Mouse (Mus musculus): ENCODE data around the gene Mapt. TPM values are rescaled to one million over a fixed set of nuclear protein-coding genes. Genes with fewer than 3 reads are reported as not detected.
A peak's percentile ranks its signal among the peaks of the same experiment; 100 is the strongest.
"Not testable (repeated sequence)": the region's sequence is repeated elsewhere in the genome, so short reads cannot be mapped to it uniquely, and the experiment has no call there.

Mapt gene
- polyA plus RNA-seq, 1 experiment from 2014 or later, result 17.0 TPM

DNA sequence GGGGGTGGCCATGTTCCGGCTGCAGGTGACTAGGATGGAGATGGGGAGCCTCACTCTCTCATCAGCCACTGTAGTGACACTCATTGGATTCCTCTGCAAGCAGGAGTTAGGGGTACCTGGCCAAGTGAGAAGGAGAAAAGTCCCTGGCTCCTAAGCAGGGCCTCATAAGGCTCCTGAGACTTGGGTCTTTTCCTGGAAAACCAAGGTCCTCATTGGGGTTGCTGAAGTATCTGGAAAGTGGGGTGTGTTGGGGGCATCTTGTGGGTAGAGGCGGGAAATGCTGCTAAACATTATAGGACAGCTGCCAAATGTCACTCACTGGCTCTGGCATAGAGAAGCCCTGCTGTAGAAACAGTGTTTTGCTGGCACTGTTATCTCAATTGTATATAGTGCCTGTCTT, 4.7 kb downstream of the Mapt start:
- Histone ChIP-seq H3K27ac (no peak overlapping the region), H3K4me2 (replicated peaks) (no peak overlapping the region), H3K4me3 (replicated peaks) (no peak overlapping the region), H3K9me3 (no peaks in the 10 kb centered on the region), H3K27me3 (replicated peaks) (peaks cover 52% of the 10 kb centered on the region), H3K9ac (no peak overlapping the region), H3K4me1 (replicated peaks) (peaks cover 17% of the 10 kb centered on the region), H3K36me3 (no peaks in the 10 kb centered on the region)
- ATAC-seq, result no peak
- 71% methylated on average over 2 of the region's 2 CpGs for WGBS

DNA sequence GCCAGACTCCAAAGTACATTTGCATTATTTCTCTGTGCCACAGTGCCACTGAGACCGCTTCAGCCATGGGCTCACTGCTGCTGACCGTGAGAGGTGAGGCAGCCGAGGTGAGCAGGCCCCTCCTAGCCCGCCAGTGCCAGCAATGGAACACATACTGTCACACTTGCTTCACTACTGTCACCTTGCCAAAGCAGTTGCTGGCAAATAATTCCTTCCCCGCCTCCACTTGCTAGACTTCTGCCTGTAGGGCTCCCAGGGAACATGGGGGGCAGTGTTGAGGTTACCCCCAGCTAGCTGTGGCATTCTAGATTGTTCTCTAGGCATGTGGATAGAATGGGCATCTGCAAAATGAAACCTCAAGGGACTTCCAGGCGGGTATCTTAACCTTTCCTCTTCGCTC, 6.0 kb downstream of the Mapt start:
- Histone ChIP-seq H3K4me3 (replicated peaks) (no peak overlapping the region), H3K9me3 (no peaks in the 10 kb centered on the region), H3K4me2 (replicated peaks) (no peak overlapping the region), H3K9ac (no peak overlapping the region), H3K36me3 (no peaks in the 10 kb centered on the region), H3K27ac (no peak overlapping the region), H3K27me3 (replicated peaks) (peaks cover 43% of the 10 kb centered on the region), H3K4me1 (replicated peaks) (peaks cover 8% of the 10 kb centered on the region)
- WGBS, result 67% methylated on average over 7 of the region's 7 CpGs
- no peak for ATAC-seq

DNA sequence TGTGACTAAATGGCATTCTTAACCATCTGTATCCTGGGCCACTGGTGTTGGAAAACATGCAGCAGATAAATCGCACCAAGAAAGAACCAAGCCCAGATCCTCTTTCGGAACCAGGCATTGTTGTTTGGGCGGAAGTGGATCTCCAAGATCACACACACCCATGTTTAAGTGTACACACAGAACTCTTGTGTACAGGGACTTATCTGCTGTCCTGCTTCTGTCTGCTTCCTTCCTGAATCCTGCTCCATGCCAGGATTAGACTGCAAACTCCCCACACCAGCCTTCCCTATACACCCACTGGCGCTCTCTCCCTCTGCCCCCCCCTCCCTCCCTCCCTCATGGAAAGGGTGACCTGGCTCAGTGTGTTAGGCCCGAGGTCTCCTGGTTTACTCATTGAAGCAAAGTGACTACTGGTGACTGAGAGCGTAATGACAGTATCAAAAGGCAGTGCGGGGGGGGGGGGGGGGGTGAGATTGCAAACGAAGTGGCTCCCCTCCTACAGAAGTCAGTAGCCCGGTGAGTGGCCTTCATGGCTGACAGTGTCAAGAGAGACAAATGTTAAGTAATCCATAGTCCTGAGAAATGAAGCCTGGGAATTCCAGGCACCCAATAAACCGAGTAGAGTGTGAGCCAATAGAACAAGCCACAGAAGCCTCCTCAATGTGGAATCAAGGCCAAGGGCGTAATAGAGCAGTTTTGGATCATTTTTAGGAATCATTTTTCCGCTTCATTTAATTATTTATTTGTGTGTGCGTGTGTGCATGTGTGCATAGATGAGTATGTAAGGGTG, 7.0 kb downstream of the Mapt start:
- H3K4me1 ChIP-seq (replicated peaks), result no peaks in the 10 kb centered on the region; the same call in 1 of the 2 replicates
- ATAC-seq, result no peak
- H3K9ac ChIP-seq, result no peak overlapping the region
- no peak overlapping the region for H3K4me3 ChIP-seq (replicated peaks)
- no peaks in the 10 kb centered on the region for H3K9me3 ChIP-seq
- H3K27me3 ChIP-seq (replicated peaks), result peaks cover 34% of the 10 kb centered on the region
- no peak overlapping the region for H3K4me2 ChIP-seq (replicated peaks)
- H3K27ac ChIP-seq, result no peak overlapping the region
- no peaks in the 10 kb centered on the region for H3K36me3 ChIP-seq
- WGBS, result 58% methylated on average over 13 of the region's 13 CpGs

DNA sequence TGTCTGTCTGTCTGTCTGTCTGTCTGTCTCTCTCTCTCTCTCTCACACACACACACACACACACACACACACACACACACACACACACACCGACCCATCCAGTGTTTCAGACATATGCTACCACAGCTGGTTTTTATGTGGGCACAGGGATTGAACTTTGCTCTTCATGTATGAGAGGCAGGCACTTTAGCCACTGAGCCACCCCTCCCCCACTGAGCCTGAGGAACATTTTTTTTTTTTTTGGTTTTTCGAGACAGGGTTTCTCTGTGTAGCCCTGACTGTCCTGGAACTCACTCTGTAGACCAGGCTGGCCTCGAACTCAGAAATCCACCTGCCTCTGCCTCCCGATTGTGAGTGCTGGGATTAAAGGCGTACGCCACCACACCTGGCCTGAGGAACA, 14.3 kb downstream of the Mapt start:
- not testable (repeated sequence) for ATAC-seq; H3K4me2 ChIP-seq (replicated peaks); H3K36me3 ChIP-seq; H3K27me3 ChIP-seq (replicated peaks); H3K9me3 ChIP-seq; H3K27ac ChIP-seq; H3K4me3 ChIP-seq (replicated peaks); H3K4me1 ChIP-seq (replicated peaks); H3K9ac ChIP-seq
- WGBS, result 78% methylated on average over 6 of the region's 6 CpGs

DNA sequence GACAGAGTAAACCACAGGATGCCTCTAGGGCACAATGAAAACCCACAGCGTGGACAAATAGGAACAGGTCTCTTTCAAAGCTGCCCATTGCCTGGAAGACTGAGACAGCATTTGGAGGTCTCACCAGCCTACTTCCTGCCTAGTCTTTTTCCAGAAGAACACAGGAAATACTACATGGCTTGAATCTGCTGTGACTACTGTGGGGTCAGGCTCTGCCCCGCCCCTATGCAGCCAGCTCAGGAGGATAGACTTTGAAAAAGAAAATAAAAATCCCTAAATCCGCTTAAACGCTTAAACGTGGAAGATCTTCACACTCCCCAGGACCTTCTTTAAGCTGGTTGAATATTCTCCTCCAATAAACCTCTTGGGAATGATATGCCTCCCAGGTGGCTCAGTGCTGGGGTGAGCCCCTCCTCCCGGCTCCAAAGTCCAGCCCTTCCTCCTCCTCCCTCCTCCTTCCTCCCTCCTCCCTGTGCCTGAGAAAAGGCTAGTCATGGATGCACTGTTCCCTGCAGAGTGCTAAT, 15.0 kb downstream of the Mapt start:
- Histone ChIP-seq H3K27me3 (replicated peaks) (no peaks in the 10 kb centered on the region), H3K36me3 (no peaks in the 10 kb centered on the region), H3K4me3 (replicated peaks) (no peak overlapping the region), H3K9me3 (no peaks in the 10 kb centered on the region), H3K4me2 (replicated peaks) (peak overlapping the region; percentile 43), H3K27ac (0 out of 2 replicates have a peak overlapping the region, but pooled peaks have one; percentile 13), H3K4me1 (replicated peaks) (peaks cover 9% of the 10 kb centered on the region; the same call in 1 of the 2 replicates), H3K9ac (no peak overlapping the region)
- ATAC-seq, result peak; percentile 96
- 20% methylated on average over 6 of the region's 6 CpGs for WGBS

DNA sequence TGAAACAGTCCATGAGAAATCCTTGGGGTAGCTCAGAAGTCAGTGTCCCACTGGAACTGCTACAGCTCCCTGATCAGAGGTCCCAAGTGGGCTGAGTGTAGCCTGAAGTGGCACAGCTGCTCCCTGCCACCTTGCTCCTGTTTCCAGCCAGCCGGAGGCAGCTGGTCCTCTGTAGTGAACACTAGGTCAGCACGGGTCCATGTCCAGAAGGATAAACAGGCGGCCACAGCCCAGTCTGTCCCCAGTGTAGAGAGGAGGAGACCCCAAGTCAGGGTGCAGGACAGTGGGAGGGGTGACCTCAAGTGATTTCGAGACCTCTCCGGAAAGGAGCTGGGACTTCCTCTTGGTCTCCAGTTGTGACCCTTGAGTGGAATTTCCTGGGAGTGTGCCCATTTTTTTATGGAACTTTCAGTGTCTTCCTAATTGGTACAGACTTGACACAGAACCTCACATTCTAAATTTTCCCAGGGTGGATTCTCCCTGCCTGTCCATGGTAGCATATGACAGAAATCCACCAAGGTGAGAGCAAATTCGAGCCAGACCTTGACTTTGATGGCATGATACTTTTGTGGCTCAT, 16.0 kb downstream of the Mapt start:
- H3K27ac ChIP-seq, result no peak overlapping the region
- ATAC-seq, result no peak

DNA sequence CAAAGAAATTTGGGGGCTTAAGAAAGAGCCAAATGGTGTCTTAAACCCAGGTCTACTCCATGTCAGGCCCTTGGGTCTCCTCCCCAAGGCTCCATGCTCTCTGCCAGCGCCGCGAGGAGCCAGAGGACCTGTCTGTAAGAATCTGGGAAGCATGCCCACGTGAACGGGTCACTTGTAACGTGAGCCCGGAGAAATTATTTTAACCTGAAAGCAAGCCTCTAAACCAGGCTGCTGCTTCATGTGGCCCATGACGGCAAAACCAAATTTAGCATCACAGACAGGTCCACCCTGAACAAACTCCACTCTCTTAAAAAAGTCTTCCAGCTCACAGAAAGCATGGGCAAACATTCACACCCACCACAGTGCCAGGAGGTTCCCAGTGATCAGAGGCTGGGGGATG, 18.2 kb downstream of the Mapt start:
- Histone ChIP-seq H3K9me3 (no peaks in the 10 kb centered on the region), H3K9ac (no peak overlapping the region), H3K4me3 (replicated peaks) (no peak overlapping the region), H3K4me1 (replicated peaks) (peaks cover 9% of the 10 kb centered on the region; the same call in 1 of the 2 replicates), H3K36me3 (no peaks in the 10 kb centered on the region), H3K27me3 (replicated peaks) (no peaks in the 10 kb centered on the region), H3K27ac (no peak overlapping the region), H3K4me2 (replicated peaks) (no peak overlapping the region)
- 76% methylated on average over 8 of the region's 8 CpGs for WGBS
- ATAC-seq, result no peak

More for the DNA sequence above, 16.0 kb downstream of the Mapt start:
- Histone ChIP-seq H3K27me3 (replicated peaks) (no peaks in the 10 kb centered on the region), H3K36me3 (no peaks in the 10 kb centered on the region), H3K4me1 (replicated peaks) (peaks cover 9% of the 10 kb centered on the region; the same call in 1 of the 2 replicates), H3K9me3 (no peaks in the 10 kb centered on the region), H3K4me2 (replicated peaks) (no peak overlapping the region), H3K4me3 (replicated peaks) (no peak overlapping the region), H3K9ac (no peak overlapping the region)
- 71% methylated on average over 6 of the region's 6 CpGs for WGBS

DNA sequence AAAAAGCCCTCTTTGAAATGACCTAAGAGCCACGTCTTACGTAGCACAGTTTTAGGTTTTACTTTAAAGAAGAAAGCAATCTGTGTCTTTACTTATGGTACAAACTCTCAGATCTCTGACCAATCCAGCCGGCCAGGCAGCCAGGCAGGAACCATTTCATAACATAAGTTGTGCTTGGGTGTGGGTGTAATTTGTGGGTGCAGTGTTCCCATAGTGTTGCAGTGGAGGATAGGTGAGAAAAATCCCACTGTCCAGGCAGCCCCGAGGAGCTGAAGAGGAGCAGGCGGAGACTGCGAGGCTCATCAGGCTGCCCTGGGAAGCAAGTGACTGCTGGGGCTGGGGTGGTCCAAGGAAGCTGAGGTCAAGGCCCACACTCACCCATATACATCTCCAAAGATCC, 19.9 kb downstream of the Mapt start:
- Histone ChIP-seq H3K4me1 (replicated peaks) (peaks cover 7% of the 10 kb centered on the region; the same call in 1 of the 2 replicates), H3K4me3 (replicated peaks) (no peak overlapping the region), H3K4me2 (replicated peaks) (no peak overlapping the region), H3K9me3 (no peaks in the 10 kb centered on the region), H3K36me3 (no peaks in the 10 kb centered on the region), H3K27me3 (replicated peaks) (no peaks in the 10 kb centered on the region), H3K9ac (no peak overlapping the region), H3K27ac (no peak overlapping the region)
- ATAC-seq, result no peak
- WGBS, result 64% methylated on average over 6 of the region's 6 CpGs

DNA sequence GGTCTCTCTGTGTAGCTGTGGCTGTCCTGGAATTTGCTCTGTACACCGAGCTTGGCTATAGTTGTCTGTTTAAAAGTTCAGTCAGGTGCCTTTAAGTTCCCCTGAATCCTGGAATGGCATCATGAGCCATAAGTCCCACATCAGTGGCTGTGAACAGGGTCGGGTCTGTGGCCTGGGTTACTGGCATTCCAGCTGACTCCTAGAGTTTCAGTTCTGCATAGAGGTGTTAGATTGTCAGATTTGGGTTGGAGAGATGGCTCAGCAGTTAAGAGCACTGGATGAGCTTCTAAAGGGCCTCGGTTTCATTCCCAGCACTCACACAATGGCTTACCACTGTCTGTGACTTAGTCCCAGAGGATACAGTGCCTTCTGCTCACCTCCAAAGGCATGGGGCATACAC, 20.9 kb downstream of the Mapt start:
- Histone ChIP-seq H3K9ac (no peak overlapping the region), H3K27ac (no peak overlapping the region), H3K36me3 (no peaks in the 10 kb centered on the region), H3K4me2 (replicated peaks) (no peak overlapping the region), H3K27me3 (replicated peaks) (no peaks in the 10 kb centered on the region), H3K4me1 (replicated peaks) (0 out of 2 replicates have a peak, but pooled peaks cover under 1% of the 10 kb centered on the region), H3K9me3 (no peaks in the 10 kb centered on the region), H3K4me3 (replicated peaks) (no peak overlapping the region)
- 68% methylated on average over 3 of the region's 3 CpGs for WGBS
- ATAC-seq, result no peak

DNA sequence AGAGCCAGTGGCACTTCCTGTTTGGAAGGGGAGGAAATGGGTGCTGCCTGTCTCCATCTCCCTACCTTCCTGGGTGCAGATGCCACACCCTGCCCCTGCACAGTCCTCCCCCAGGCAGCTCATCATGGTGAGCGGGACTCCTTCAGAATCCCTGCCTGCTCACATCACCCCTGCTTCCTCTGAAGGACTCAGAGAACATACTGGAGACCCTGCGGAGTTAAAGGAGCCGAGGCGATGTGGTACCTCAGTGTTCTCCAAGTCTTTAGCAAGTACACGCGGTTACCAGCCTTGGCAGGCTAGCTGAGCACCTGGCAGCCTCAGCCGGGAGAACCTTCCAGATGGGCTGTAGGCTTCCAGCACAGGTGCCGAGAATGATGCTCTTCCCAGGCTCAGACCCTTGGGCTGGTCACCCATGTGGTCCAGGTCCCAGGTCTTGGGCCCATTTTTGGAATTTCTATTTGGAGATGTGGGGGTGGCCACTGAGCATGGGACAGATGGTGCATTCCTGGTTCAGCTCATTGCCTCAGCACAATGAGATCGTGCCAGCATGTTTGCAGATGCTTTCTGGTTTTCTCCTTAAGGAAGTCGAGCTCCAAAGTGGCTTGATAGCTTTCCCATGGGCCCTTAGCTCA, 23.3 kb downstream of the Mapt start:
- no peaks in the 10 kb centered on the region for H3K4me1 ChIP-seq (replicated peaks)
- H3K27me3 ChIP-seq (replicated peaks), result no peaks in the 10 kb centered on the region
- H3K9me3 ChIP-seq, result no peaks in the 10 kb centered on the region
- H3K36me3 ChIP-seq, result no peaks in the 10 kb centered on the region
- H3K4me3 ChIP-seq (replicated peaks), result no peak overlapping the region
- 78% methylated on average over 10 of the region's 10 CpGs for WGBS
- ATAC-seq, result no peak
- no peak overlapping the region for H3K4me2 ChIP-seq (replicated peaks)
- H3K27ac ChIP-seq, result no peak overlapping the region
- H3K9ac ChIP-seq, result no peak overlapping the region

DNA sequence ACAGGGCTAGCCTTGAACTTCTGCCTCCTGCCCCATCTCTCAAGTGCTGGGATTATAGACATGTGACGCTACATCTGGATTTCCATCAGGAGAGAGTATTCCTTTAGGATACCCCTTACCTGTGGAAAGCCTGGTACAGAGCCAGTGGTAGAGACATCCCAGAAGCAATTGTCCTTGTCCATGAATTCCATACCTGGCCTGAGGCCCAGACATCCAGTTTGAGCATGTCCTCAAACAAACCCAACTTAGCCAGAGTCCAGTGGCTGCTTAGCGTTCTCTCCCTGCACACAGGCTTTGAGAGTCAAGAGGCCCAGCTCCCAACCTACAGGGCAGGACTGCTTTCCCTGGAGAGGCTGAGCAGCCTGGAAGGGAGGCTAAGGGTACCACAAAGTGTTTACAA, 25.0 kb downstream of the Mapt start:
- Histone ChIP-seq H3K27ac (no peak overlapping the region), H3K36me3 (no peaks in the 10 kb centered on the region), H3K27me3 (replicated peaks) (no peaks in the 10 kb centered on the region), H3K4me1 (replicated peaks) (no peaks in the 10 kb centered on the region), H3K9ac (no peak overlapping the region), H3K4me3 (replicated peaks) (no peak overlapping the region), H3K4me2 (replicated peaks) (no peak overlapping the region), H3K9me3 (no peaks in the 10 kb centered on the region)
- 89% methylated on average over 2 of the region's 2 CpGs for WGBS
- ATAC-seq, result no peak

DNA sequence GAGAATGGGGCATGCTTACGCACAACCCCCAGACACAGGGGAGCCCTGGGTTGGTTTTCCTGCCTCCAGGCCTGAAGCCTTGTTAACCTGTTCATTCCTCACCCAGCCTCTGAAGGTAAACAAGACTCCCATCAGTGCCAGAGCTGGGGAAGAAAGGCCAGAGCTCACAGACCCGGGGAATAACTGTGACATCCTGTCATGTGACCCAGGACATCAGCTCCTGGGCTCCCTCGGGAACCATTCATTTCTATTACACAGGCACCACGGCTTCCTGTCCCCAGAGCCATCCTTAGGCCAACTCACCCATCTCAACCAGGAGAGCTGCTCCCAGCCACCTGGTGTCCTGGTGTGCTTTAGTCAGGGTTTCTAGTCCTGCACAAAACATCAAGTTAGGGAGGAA, 27.8 kb downstream of the Mapt start:
- ATAC-seq, result no peak
- H3K9ac ChIP-seq, result no peak overlapping the region
- H3K27ac ChIP-seq, result no peak overlapping the region
- no peaks in the 10 kb centered on the region for H3K27me3 ChIP-seq (replicated peaks)
- no peaks in the 10 kb centered on the region for H3K36me3 ChIP-seq
- H3K4me1 ChIP-seq (replicated peaks), result no peaks in the 10 kb centered on the region
- 39% methylated on average over 4 of the region's 4 CpGs for WGBS
- H3K9me3 ChIP-seq, result no peaks in the 10 kb centered on the region
- H3K4me2 ChIP-seq (replicated peaks), result no peak overlapping the region
- H3K4me3 ChIP-seq (replicated peaks), result no peak overlapping the region

Measured in intestine, embryonic 15.5 days (tissue).